Mouse (Mus musculus) adrenal gland, postnatal 36 days (tissue): Measurements from ENCODE around the gene Sipa1l2. TPM values are rescaled to one million over a fixed set of nuclear protein-coding genes. Genes with fewer than 3 reads are reported as not detected.
A peak's percentile ranks its signal among the peaks of the same experiment; 100 is the strongest.

Experiments
- DNase-seq, 2 experiments: peaks; one replicate each; pipeline ENCODE4 v3.0.0; 2021; ENCODE audit warnings: mixed read lengths in 1 of 2
- total RNA-seq, 2 experiments: library from RNA; stranded (reverse); gene quantifications; 2 replicates each; pipeline ENCODE4 v1.2.3; 2021

The Sipa1l2 gene
- total RNA-seq, 2 experiments from 2014 or later: 53.1 to 63.7 TPM

DNA sequence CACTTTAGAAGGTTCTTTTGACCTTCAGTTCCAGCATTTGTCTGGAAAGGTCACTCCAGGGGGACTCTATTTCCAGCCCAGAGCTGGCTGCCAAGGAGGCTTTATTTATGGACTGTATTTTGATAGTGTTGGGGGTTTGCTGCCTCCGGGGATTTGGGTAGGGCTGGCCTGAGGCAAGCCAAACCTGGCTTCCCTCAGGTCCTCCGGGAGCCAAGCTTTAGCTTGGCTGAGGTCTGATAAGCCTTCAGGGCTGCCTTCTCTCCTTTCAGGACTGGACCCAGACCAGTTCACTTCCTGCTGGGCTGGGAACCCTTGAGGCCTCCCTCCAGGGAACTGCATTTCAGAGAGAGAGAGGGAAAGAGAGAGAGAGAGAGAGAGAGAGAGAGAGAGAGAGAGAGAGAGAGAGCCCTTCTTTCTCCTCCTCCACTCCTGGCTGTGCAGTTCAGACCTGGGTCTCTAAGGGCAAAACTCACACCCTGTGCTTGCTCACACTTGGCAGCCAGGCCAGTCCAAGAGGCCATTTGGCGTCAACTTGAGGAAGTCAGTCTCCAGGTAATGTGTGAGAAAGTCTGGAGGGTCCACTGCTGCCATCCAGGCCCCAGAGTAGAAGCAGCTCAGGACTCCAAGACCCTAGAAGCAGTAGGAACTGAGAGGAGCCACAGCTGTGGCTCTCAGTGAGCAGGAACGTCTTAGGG lies 201.1 kb downstream of the Sipa1l2 start:
- peak in 1 of 2 experiments; percentile 52 for DNase-seq

Other genes starting within 250 kb of the Sipa1l2 start
- 1 to 10 TPM; 3.3 to 4.2 TPM for gene Map10, start 100.0 kb upstream of the Sipa1l2 start, total RNA-seq
- 10 to 100 TPM; 17.2 to 23.3 TPM for gene Ntpcr, start 160.2 kb upstream of the Sipa1l2 start, total RNA-seq